Mouse (Mus musculus) T-cell, adult 2 months (primary cell): ENCODE measurements around the gene Kctd5.
"Not testable (repeated sequence)": the region's sequence is repeated elsewhere in the genome, so short reads cannot be mapped to it uniquely, and the experiment has no call there.

Experiments used
- DNase-seq: peaks from one replicate; pipeline ENCODE4 v3.0.0; 2022; ENCODE audit warnings: low spot score

The Kctd5 gene

DNA sequence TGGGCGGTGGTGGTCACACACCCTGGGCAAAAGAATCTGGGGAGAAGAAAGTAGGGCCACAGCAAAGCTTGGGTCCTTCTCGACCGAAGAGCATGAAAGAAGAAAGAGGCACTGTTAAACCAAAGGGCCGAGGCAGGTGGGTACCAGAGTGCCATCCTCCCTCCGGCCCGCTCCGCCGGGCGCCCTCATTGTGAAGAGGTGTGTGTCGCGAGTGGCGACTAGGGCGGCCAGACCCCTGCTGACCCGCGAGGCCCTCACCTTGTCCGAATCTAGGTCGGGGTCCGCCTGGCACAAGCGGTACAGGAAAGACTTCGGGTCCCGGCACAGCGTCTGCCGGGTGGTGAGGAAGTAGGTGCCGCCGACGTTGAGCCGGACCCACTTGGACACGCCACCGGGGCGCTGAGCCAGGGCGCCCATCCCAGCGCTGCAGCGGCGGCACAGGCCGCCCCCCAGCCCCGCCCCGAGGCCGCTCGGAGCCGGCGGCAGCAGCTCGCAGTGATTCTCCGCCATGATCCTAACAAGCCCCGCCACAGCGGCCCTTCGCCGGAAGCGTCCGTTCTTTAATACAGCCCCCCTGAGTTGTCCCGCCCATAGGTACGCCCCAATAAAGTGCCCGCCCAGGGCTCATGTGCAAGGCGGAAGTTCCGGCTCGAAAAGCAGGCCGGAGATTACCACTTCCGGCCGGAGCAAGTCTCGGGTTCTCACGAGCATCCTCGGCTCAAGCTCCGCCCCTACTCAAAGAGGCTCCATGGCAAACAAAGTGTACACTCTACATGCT lies at the start of gene Kctd5:
Kctd5 (minus strand) TSS at position 567 of the 778 bp plus-strand sequence.
- peak; percentile 93 for DNase-seq

- DNase-seq: no peak
Observed at GRCm38 (mm10) chr17:24119446-24119845, 46.2 kb upstream of the Kctd5 start.

- no peak for DNase-seq
Observed at GRCm38 (mm10) chr17:24113031-24113430, 39.7 kb upstream of the Kctd5 start.

- DNase-seq: no peak
Observed at GRCm38 (mm10) chr17:24111256-24111655, 38.0 kb upstream of the Kctd5 start.

DNA sequence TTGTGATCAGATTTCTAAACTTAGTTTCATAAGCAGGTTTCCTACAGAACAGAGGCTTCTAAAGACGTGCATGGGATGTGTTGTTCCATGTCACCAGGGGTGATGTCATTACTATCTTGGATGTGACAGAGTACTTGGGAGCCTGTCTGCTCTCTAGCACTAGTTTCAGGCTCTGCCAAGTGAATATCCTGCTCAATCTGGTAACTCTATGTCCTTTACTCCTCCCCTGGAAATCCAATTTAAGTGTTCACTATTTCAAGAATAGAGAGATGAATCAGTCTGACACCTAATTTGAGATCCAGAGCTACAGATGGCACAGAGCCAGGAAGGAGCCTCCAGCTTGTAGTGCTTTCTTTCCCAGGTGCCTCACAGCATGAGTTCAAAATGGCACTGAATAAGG lies 35.6 kb upstream of the Kctd5 start:
- no peak for DNase-seq

DNA sequence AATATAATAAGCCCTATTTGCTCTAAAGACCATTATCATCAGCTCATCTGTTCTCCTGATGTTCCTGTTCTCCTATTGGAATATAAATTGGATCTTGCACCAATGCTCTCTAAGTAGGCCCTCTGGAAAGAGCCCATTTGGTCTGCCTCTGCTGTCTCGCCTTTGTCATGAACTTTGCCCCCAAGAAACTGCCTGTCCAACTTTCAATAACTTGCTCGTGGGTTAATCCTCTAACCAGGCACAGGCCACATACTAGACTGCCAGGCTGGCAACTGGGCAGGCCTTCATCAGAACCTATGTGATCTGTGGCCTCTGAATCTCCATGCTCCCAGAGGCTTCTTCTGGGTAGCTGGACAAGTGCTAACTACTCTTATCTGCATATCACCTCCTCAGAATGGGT lies 31.8 kb upstream of the Kctd5 start:
- no peak for DNase-seq

GRCm38 (mm10) chr17:24098354-24098753 lies 25.1 kb upstream of the Kctd5 start:
- DNase-seq: no peak

DNA sequence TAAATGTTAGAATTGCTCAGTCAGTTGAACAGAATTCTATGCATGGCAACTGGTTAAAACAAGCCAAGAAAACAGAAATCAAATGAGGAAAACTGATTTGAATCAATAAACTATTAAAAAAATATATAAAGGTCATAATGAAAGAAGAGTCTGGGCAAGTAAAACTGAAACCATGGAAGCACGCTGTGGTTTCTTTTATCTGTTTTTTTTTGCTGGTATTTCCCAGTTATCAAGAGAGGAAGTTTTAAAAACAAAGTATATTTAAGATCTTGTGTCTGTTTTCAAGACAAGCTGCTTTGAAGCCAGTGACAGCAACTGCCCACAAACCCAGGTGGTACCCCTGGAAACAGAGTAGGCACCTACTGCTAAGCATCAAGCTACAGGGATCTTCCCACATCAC lies 17.3 kb upstream of the Kctd5 start:
- DNase-seq: no peak

DNA sequence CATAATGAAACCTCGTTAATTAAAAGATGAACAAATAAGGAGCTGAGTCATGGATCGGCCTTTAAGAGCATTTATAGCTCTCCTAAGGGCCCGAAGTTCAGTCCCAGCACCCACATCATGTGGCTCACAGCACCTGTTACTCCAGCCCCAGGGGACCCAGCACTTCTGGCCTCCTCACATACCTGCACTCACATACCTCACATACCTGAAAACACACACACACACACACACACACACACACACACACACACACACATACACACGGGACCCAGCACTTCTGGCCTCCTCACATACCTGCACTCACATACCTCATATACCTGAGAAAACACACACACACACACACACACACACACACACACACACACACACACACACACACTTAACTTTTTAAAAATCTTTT lies 13.1 kb upstream of the Kctd5 start:
- DNase-seq: not testable (repeated sequence)

DNA sequence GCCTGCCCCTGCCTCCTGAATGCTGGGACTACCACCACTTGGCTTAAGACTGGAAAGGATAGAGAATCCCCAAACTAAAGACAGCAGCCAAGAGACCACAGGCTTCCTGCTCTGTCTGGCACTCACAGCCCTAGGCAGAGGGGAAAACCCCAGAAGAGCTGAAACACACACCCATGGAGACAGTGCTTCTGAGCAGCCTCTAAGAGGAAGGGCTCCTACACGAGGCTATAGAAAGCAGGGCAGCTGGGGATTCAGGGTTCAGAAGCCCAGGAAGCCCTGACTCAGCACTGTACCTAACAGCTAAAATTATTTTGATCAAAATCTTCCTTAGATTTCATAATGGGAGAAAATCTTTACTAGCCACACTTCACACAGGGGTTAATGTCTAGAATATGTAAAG lies 11.3 kb upstream of the Kctd5 start:
- DNase-seq: no peak

GRCm38 (mm10) chr17:24077101-24077500 lies 3.8 kb upstream of the Kctd5 start:
- no peak for DNase-seq

DNA sequence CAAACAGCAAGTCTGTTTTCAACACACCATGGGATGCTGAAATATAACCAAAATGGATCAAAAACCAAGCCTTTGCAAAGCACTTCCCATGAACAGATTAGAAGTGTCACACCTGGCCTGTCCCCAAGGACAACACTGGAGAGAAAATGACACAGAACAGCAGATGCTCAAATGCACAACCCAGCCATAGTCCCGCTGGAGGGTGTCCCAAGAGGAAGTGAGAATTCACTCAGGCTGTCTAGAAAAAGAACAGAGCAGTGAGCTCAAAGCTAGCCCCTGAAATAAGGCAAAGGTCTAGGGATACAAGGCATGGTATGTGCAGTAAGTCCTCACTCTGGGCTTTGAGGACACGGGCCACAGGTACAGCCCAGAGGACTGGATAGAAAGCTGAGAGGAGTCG lies 3.8 kb downstream of the Kctd5 start:
- DNase-seq: no peak

DNA sequence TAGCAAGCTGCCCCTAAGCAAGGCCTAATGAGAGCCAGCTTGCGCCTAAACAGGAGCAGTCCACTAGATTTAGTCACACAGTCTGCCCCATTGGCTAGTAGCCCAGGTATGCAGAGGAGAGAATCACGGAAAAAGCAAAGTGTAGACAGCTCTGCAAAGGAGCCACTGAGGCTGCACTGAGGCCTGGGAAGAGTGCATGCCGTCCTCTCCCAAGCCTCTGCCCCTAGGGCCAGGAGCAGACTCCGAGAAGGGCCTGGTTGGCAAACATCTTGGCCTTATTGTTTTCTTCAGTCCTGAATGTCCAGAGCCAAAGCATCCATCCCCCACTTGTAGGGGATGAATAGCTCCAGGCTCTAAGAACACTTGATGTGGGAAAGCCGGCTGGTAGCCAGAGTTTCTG lies 5.0 kb downstream of the Kctd5 start:
- DNase-seq: no peak

- DNase-seq: no peak
Observed at GRCm38 (mm10) chr17:24062459-24063155, 10.7 kb downstream of the Kctd5 start.

GRCm38 (mm10) chr17:24057730-24058245 lies 15.5 kb downstream of the Kctd5 start:
- no peak for DNase-seq

DNA sequence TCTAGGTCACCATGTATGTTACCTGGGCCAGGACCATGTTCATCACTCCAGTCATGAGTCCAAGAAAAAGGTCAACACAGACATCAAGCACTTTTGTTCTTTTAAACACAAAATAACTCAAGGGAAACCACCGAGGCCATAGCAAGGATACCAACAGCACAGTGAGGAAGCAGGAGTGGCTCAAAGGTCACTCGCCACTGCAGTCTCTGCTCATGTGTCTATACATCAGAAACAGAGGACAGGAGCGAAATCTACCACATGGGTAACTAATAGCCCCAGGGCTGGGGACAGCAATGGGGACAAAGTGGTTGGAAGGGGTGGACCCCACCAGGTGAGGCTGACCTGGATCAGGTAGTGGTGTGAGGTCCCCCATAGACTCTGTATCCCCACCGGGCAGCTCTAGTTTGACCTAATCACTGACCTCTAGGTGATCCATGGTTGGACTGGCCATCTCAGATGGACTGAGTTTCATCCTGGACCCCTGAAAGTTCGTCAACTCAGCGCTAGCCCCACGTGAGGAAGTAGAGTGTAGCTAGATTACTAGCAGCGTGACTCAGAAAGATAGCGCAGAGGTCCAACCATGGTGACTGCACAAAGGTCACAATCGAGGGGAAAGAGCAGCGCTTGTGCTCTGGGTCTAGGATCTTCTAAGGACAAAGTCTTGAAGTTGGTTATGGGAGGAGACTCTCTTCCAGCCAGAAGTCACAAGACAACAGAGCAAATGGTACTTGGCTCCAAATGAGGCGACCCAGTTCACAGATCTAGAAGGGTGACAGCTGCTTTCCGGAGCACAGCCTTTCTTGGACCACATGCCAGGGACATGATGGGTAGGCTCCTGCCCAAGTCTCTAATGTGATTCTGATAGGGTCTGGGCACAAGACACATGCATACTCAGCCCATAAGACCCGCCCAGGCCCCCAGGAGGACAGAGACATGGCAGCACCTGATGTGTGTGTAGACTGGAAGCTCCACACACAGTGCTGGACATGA lies 16.4 kb downstream of the Kctd5 start:
- no peak for DNase-seq

DNA sequence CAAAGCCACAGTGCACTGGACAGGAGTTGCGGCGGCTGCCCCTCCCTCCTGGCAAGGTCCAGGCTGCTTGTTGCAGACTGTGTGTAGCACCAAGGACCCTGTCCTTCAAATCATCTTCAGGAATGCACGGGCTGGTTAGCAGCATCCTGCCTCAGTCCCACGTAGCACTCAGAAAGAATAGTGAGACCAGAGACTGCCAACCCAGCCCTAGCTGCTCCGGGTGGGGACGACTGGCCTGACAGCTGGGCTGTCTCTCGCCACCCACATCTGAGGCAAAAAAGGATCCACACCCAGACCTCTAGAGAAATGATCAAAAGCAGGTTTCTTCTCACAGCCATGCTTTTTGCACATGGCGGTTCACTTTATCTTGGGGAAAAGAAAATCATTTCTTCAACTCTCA lies 24.3 kb downstream of the Kctd5 start:
- no peak for DNase-seq

DNA sequence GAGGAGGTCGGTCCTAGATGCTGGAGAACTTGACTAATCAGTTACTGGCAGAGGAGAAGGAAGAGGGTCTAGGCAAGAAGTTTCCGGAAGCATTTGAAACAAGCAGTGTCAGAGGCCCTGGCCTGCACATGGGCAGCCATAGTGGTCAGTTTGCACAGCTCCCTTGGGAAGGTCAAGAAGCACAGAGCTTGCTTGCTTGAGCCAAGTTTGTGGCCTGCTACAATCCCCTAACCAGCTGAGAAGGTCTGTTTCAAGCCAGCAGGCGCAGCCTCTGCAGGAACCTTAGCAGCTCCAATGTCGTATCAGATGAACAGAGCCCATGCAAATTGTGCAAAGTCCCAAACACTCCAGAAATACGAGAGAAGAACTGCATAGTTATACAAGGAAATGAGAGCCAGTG lies 25.2 kb downstream of the Kctd5 start:
- DNase-seq: no peak

DNA sequence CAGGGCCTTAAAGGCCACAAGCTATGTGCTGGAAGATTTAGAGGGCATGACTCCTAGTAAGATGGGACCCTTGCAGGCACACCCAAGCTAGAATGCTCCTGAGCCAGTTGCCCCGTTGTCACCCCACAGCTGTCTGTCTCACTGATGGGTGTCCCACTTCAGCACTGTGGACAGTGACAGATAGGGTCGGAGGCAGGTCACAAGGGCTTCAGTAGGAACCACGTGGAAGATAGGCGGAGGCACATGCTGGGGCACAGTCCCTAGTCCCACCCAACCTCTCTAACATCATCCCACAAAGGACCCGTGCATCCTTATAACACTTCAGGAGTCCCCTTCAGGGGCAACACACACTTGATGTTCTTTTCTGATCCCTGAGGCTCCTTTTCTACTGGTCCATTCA lies 27.3 kb downstream of the Kctd5 start:
- DNase-seq: no peak

- no peak for DNase-seq
Observed at GRCm38 (mm10) chr17:24045608-24046007, 27.7 kb downstream of the Kctd5 start.

DNA sequence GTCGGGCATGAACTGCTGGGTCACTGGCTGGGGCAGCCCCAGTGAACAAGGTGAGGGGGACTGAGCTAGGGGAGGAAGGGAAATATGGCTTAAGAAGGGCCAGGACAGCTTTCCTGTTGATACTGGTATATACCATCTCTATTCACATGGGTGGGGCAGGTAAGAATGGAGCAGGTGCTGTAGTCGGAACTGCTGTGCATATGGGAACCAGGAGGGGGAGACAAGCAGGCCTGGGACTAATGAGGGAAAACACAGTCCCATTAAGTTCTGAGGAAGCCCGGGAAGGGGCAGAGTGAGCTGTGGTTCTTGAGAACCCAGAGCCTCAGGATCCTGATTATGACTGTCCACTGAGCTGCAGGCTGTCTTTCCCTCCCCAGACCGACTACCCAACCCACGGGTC lies 28.8 kb downstream of the Kctd5 start:
- no peak for DNase-seq

- no peak for DNase-seq
Observed at GRCm38 (mm10) chr17:24037844-24038243, 35.4 kb downstream of the Kctd5 start, which contains the start of gene Prss27. Prss27 (plus strand) TSS chr17:24038144.
